In the genomic region with DNA sequence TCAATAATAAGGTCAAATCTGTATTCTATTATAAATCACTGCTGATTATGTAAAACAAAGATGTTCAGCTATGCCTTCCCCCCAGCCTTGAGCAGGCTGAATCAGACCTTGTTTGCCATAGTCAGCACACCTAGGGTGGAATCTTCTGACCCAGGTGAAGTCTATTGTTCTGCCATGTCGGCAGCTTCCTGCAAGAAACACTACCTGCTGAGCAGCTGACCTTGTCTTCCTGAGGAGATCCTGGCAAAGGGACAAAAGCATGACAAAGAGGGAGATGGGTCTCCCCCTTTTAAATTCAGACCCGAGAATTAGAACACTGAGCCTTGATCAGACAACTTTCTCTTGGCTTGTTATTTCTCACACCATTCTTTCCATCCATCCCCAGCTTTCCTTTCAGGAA, we compare ENCODE assay signal across 19 mouse cellular contexts.
"Had no signal": no experiment of that assay in that cellular context is flagged by ENCODE, and none has a peak within 500 bp of the region (broad histone marks: within the 10 kb centered on the region; RNA-seq: fewer than 3 reads in every experiment).

No protein-coding gene starts in this region.

- H3K4me1 ChIP-seq: midbrain, embryonic 10.5 days; midbrain, embryonic 12.5 days; neural tube, embryonic 13.5 days; neural tube, embryonic 15.5 days had no signal

- ATAC-seq: liver, postnatal 0 days; midbrain, embryonic 16.5 days had no signal

- DNase-seq: liver, postnatal 0 days; lung, embryonic 14.5 days; lung, postnatal 10 days; lung, postnatal 4 days; midbrain, embryonic 14.5 days; retina, postnatal 1 day; right cerebral cortex, adult 18-20 months; right cerebral cortex, postnatal 25 days; right cerebral cortex, postnatal 4 days; spleen, adult 18-20 months; thymus, adult 2 months; thymus, postnatal 25 days; thymus, postnatal 4 days had no signal

- H3K4me3 ChIP-seq: midbrain, embryonic 10.5 days; midbrain, embryonic 12.5 days; myocyte; neural tube, embryonic 13.5 days; neural tube, embryonic 15.5 days had no signal
